Mouse (Mus musculus): ENCODE results near the gene 2700049A03Rik.

The 2700049A03Rik gene

DNA sequence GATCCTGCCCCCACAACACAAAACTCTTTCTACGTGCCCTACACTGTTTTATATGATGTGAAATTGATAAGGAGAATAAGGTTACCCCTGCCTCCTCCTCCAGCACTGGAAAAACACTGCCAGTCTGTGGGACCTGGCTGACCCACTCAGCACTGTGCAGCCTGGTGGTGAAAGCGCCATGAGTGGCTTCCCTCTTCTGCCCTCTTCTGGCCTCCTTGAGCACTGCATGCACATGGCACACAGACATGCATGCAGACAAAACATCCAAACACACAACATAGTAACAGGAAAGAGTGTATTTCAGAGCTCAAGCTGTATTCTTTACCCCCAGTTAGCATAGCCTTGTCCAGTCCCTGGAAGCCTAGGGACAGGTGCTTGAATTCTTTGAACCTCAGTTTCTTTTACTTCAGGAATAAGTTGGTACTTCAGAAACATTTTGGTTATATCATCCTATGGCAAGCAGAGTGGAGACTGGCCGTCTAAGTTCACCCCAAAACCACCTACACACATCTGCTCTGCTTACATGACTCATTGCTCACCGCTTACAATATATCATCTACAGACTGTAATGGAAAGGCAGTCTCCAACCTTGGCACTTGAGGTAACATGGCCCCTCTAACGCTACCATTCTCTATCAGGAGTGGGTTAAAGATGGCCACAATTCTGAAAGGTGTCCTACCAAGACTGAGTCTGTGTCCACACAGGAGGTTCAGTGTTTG is 138.0 kb downstream of the 2700049A03Rik start:
- no peak for DNase-seq

GRCm38 (mm10) chr12:71275906-71276595 is 139.4 kb downstream of the 2700049A03Rik start:
- no peak for DNase-seq

DNA sequence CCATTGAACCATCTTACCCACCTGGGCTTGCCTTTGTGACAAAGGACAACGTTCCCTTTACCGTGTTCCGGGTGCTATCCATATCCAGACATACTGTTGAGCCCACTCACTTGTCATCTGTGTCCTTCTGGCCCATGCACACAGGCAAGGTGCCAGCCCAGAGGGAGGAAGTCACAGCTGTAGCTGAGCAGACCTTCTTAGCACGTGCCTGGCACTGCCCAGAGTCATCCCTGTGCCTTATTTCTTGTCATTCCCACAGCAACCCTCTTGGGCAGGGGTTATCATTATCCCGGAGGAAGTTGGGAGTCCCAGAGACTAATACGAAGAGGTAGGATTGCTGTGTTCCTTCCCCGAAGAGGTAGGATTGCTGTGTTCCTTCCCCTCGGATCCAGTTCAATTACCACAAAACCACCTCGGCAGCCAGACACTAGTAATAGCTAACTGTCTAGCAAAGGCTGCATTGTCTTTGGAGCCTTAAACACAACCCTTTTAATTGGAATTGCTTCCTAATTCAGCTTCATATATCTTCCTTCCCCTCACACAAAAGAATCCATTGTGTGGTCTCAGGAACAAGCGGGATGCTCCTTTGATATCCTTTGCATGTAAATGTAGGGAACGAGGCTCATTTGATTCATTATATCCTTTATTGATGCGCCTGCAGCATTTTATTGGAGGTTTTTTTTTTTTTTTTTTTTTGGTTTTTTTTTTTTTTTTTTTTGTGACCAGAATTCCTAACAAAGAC is 143.0 kb downstream of the 2700049A03Rik start:
- DNase-seq: no peak

GRCm38 (mm10) chr12:71281201-71281768 is 144.6 kb downstream of the 2700049A03Rik start:
- no peak for DNase-seq

GRCm38 (mm10) chr12:71285399-71285798 is 148.8 kb downstream of the 2700049A03Rik start:
- DNase-seq: no peak

DNA sequence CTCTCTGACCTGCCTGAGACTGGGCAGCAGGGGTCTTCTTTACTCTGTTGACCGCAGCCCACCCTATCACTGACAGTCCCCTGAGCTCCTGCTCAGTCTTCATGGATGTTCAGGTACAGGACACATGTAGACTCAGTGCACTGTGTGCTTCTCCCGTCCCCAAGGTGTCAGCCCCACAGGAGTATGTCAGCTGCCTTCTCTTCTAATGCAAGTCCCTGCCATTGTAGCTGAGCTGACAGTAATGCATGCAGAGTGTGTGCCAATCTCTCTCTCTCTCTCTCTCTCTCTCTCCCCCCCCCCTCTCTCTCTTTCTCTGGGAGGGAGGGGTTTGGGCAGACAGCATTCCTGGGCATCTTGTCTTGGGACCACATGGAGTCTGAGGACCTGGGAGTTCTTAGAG is 153.8 kb downstream of the 2700049A03Rik start:
- DNase-seq: no peak
